Mouse (Mus musculus) heart, embryonic 15.5 days (tissue): ENCODE measurements at regions not wholly inside any gene's neighbourhood (a gene's known extent, or its start where the extent isn't known, plus 50 kb on each side); places are given as distances from the start of the nearest gene placed in this dataset.
"Not testable (repeated sequence)": the region's sequence is repeated elsewhere in the genome, so short reads cannot be mapped to it uniquely, and the experiment has no call there.

Source experiments
- ATAC-seq: fragments of 200-750 bp; cut with Nextera tagmentation; replicated peaks from 2 replicates; pipeline ENCODE4 v1.8.0; 2017; ENCODE audit warnings: low read depth, moderate TSS enrichment; ENCODE audit not compliant: insufficient number of reproducible peaks, insufficient read depth, low FRiP score
- H3K27ac ChIP-seq: fragments of 300-500 bp; sonication (generic); 2 replicates; pipeline ENCODE4 v1.5.1; 2015; ENCODE audit warnings: mild to moderate bottlenecking, inconsistent platforms
- H3K27me3 ChIP-seq: fragments of 300-500 bp; sonication (generic); 2 replicates; pipeline ENCODE4 v1.6.1; 2015; ENCODE audit warnings: inconsistent platforms
- H3K36me3 ChIP-seq: fragments of 300-500 bp; sonication (generic); 2 replicates; pipeline ENCODE4 v1.6.1; 2015; ENCODE audit warnings: mild to moderate bottlenecking, inconsistent platforms
- H3K4me1 ChIP-seq: fragments of 300-500 bp; sonication (generic); replicated peaks from 2 replicates; pipeline ENCODE4 v1.6.1; 2015; ENCODE audit warnings: inconsistent platforms
- H3K4me2 ChIP-seq: fragments of 300-500 bp; sonication (generic); 2 replicates; pipeline ENCODE4 v1.6.1; 2015; ENCODE audit warnings: inconsistent platforms, mild to moderate bottlenecking, moderate library complexity
- H3K4me3 ChIP-seq: fragments of 300-500 bp; sonication (generic); 2 replicates; pipeline ENCODE4 v1.5.1; 2015; ENCODE audit warnings: mild to moderate bottlenecking, inconsistent platforms
- H3K9ac ChIP-seq: fragments of 300-500 bp; sonication (generic); 2 replicates; pipeline ENCODE4 v1.6.1; 2015; ENCODE audit warnings: mild to moderate bottlenecking, inconsistent platforms
- H3K9me3 ChIP-seq: fragments of 300-500 bp; sonication (generic); replicated peaks from 2 replicates; pipeline ENCODE4 v1.6.1; 2016; ENCODE audit warnings: inconsistent platforms
- whole genome bisulfite sequencing: fragments of 180-500 bp; shearing (Covaris S2); methylation state at CpG from one replicate; pipeline ENCODE4 v1.1.7; 2015; ENCODE audit warnings: mixed read lengths; 5-methylcytosine and 5-hydroxymethylcytosine counted together

- Histone ChIP-seq H3K4me1 (no peaks in the 10 kb centered on the region), H3K27me3 (no peaks in the 10 kb centered on the region), H3K9me3 (no peaks in the 10 kb centered on the region), H3K4me3 (no peak overlapping the region), H3K27ac (no peak overlapping the region), H3K9ac (no peak overlapping the region), H3K4me2 (no peak overlapping the region), H3K36me3 (no peaks in the 10 kb centered on the region)
- WGBS: 73% methylated on average over 2 of the region's 2 CpGs
- ATAC-seq: no peak
These were observed 90.1 kb upstream of the Hdac2 start for GRCm38 (mm10) chr10:36884198-36884597.

- 0 out of 2 replicates have a peak, but pooled peaks have one; percentile 47 for ATAC-seq
- H3K4me2 ChIP-seq: no peak overlapping the region
These were observed 76.3 kb upstream of the Hdac2 start for GRCm38 (mm10) chr10:36897900-36898600.

GRCm38 (mm10) chr10:36908861-36909260 lies 65.5 kb upstream of the Hdac2 start:
- WGBS: 41% methylated on average over 4 of the region's 4 CpGs
- H3K36me3 ChIP-seq: no peaks in the 10 kb centered on the region
- no peak overlapping the region for H3K4me3 ChIP-seq
- no peak overlapping the region for H3K27ac ChIP-seq
- H3K4me1 ChIP-seq: no peaks in the 10 kb centered on the region
- H3K9me3 ChIP-seq: no peaks in the 10 kb centered on the region
- H3K9ac ChIP-seq: no peak overlapping the region
- no peak overlapping the region for H3K4me2 ChIP-seq
- no peaks in the 10 kb centered on the region for H3K27me3 ChIP-seq
- no peak for ATAC-seq

More at GRCm38 (mm10) chr10:36897900-36898600, 76.3 kb upstream of the Hdac2 start:
- 0 out of 2 replicates have a peak overlapping the region, but pooled peaks have one; percentile 14 for H3K27ac ChIP-seq
- no peak overlapping the region for H3K9ac ChIP-seq
- no peak overlapping the region for H3K4me3 ChIP-seq
- 24% methylated on average over 6 of the region's 6 CpGs for WGBS
- no peaks in the 10 kb centered on the region for H3K36me3 ChIP-seq
- no peaks in the 10 kb centered on the region for H3K9me3 ChIP-seq
- H3K4me1 ChIP-seq: peaks cover 12% of the 10 kb centered on the region
- H3K27me3 ChIP-seq: no peaks in the 10 kb centered on the region

DNA sequence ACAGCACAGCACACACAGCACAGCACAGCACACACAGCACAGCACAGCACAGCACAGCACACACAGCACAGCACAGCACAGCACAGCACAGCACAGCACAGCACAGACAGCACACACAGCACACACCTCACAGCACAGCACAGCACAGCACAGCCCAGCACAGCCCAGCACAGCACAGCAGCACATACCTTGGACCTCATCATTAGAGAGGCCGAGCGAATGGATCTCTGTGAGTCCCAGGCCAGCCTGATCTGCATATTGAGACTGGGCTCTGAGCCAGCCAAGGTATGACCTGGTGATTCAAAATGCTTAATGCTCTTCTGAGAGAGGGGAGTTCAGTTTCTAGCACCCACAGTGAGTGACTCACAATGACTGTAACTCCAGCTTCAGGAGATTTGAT lies 56.3 kb upstream of the Hdac2 start:
- 86% methylated on average over 2 of the region's 2 CpGs for WGBS
- H3K27me3 ChIP-seq, H3K9ac ChIP-seq, H3K4me3 ChIP-seq, H3K4me2 ChIP-seq, H3K9me3 ChIP-seq, H3K27ac ChIP-seq, ATAC-seq, H3K4me1 ChIP-seq, H3K36me3 ChIP-seq: not testable (repeated sequence)

GRCm38 (mm10) chr10:36923756-36924155 lies 50.6 kb upstream of the Hdac2 start:
- Histone ChIP-seq H3K4me2 (no peak overlapping the region), H3K27ac (no peak overlapping the region), H3K4me1 (no peaks in the 10 kb centered on the region), H3K9ac (no peak overlapping the region), H3K27me3 (no peaks in the 10 kb centered on the region), H3K4me3 (no peak overlapping the region), H3K36me3 (no peaks in the 10 kb centered on the region), H3K9me3 (no peaks in the 10 kb centered on the region)
- 58% methylated on average over 3 of the region's 3 CpGs for WGBS
- ATAC-seq: no peak

- Histone ChIP-seq H3K27ac (no peak overlapping the region), H3K27me3 (no peaks in the 10 kb centered on the region), H3K9ac (no peak overlapping the region), H3K4me1 (no peaks in the 10 kb centered on the region), H3K4me2 (no peak overlapping the region), H3K4me3 (no peak overlapping the region), H3K36me3 (no peaks in the 10 kb centered on the region), H3K9me3 (no peaks in the 10 kb centered on the region)
- ATAC-seq: no peak
- WGBS: 89% methylated on average over 2 of the region's 2 CpGs
These were observed 50.2 kb upstream of the Hdac2 start for GRCm38 (mm10) chr10:36924161-36924560.
